Mouse (Mus musculus) urinary bladder, postnatal 14 days (tissue): Measurements from ENCODE around the gene Pias3.
"Not testable (repeated sequence)": the region's sequence is repeated elsewhere in the genome, so short reads cannot be mapped to it uniquely, and the experiment has no call there.

ENCODE experiments used
- DNase-seq: peaks from one replicate; pipeline ENCODE4 v3.0.0; 2021; ENCODE audit warnings: low spot score

Pias3 gene

DNA sequence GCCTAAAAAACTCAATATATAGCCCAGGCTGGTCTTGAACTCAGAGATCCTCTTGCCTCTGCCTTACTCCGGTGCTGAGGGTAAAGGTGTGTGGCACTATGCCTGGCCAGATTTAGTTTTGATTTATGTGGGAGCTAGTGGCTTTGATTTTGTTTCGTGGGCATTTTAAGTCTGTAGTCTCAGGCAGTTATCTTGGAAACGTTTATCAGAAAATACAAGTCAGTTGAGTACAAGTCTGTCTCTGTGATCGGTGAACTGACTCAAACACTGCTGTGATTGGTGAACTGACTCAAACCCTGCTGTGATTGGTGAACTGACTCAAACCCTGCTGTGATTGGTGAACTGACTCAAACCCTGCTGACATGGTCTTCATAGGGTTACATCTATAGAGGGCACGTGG, 34.6 kb downstream of the Pias3 start:
- DNase-seq: no peak

DNA sequence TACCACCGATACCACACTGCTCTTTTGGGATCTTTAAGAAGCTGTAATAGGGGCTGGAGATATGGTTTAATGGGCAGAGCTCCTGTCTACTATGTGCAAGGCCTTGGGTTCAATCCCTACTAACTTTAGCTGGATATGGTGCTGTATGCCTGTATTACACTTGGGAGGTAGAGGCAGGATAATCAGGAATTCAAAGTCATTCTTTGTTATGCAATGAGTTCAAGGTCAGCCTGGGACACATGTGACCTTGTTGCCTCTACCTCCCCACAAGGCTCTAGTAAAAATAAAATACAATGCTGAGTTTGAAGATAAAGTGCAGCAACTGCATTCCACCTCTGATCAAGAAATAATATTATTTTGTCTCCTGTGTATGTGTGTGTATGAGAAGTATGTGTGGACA, 37.8 kb downstream of the Pias3 start:
- no peak for DNase-seq

GRCm38 (mm10) chr3:96735200-96735599, 39.0 kb downstream of the Pias3 start:
- DNase-seq: no peak

DNA sequence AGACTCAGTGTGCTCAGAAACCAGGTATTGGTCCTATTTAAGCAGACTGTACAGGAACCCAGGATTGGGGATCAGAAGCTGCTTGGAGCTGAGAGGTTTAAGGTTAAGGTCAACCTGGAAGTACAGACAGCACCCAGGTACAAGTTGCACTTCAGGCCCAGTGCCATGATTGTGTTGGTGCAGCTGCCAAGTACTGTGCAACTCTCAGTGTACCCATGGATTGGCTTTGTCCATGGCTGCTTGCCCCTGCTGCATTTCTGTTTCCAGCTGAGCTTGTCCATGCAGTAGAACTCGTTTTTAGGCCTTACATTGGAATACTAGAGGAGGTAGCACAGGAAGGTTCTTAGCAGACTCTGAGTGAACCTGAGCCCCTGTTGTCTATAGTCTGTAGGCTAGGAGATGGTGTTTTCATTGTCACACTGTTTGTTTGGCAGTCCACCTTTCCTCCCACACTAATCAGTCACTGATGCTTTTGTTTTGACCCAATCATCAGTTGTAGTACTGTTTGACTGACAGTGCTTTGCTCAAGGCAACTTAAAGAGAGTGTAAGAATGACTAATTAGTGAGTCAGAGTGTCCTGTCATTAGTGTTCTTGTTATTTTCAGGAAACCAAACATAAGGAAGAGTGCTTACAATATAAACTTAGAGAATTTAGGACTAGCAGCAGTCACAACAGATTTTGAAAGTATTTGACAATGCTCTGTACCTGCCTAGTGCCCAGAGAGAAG, 41.0 kb downstream of the Pias3 start:
- DNase-seq: peak; percentile 22

- DNase-seq: no peak
These were observed 41.8 kb downstream of the Pias3 start for GRCm38 (mm10) chr3:96737995-96738394.

DNA sequence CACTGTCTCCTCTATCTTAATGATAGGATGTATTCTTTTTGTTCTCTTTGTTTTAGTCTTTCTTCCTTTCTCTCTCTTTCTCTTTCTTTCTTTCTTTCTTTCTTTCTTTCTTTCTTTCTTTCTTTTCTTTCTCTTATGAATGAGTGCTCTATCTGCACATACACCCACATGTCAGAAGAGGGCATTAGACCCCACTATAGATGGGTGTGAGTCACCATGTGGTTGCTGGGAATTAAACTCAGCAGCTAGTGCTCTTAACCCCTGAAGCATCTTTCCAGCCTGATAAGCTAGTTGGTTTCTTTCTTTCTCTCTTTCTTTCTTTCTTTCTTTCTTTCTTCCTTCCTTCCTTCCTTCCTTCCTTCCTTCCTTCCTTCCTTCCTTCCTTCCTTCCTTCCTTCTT, 44.1 kb downstream of the Pias3 start:
- not testable (repeated sequence) for DNase-seq

DNA sequence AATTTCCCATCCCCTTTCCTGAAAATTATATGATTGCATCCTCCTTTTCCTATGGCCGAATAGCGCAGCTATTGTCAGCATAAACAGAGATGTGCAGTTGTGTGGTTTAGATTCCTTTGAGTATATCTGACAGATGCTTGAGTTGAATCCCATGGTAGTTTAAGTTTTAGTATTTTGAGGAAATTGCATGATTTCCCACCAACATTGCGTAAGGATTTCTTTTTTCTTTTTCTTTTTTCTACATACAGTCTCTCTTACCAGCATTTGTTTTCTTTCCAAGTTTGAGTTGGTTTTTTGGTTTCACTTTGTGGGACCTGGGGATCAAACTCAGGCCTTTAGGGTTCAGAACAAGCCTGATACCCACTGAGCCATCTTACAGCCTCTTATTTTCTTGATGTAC, 48.2 kb downstream of the Pias3 start:
- no peak for DNase-seq

DNA sequence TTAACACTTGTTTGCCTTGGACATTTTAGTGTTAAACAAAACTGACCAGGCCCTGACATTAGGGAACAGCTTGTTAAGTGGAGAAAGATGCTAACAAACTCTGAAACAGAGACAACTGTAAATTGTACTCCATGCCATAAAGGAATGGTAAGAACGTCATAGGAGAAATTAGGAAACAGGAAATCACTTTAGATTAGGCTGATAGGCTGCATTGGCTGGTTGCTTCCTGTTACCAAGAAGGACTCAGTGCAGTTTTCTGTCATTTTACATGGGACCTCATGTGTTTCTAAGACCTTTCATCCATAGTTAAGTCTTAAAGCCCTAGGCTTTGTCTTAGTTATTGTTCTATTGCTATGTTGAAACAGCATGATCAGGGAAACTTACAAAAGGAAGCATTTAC, 50.6 kb downstream of the Pias3 start:
- no peak for DNase-seq
